Mouse (Mus musculus) heart, postnatal 0 days (tissue): Measurements from ENCODE around the gene Fhl4. TPM values are rescaled to one million over a fixed set of nuclear protein-coding genes. Genes with fewer than 3 reads are reported as not detected.
A peak's percentile ranks its signal among the peaks of the same experiment; 100 is the strongest.

Source experiments
- ATAC-seq: fragments of 200-750 bp; cut with Nextera tagmentation; 2 replicates; pipeline ENCODE4 v1.8.0; 2017; ENCODE audit warnings: low read depth, moderate number of reproducible peaks, moderate library complexity; ENCODE audit not compliant: insufficient read depth
- DNase-seq: peaks from one replicate; pipeline ENCODE4 v3.0.0-alpha.2; 2016; ENCODE audit warnings: low spot score
- H3K27ac ChIP-seq: fragments of 300-500 bp; sonication (generic); 2 replicates; pipeline ENCODE4 v1.5.1; 2014; ENCODE audit warnings: low read depth, mild to moderate bottlenecking
- H3K27me3 ChIP-seq: fragments of 300-500 bp; sonication (generic); 2 replicates; pipeline ENCODE4 v1.6.1; 2014; ENCODE audit warnings: low read length, mixed read lengths; ENCODE audit not compliant: control insufficient read depth, insufficient read depth
- H3K36me3 ChIP-seq: fragments of 300-500 bp; sonication (generic); replicated peaks from 2 replicates; pipeline ENCODE4 v1.6.1; 2014; ENCODE audit warnings: low read length, mixed read lengths; ENCODE audit not compliant: control insufficient read depth, insufficient read depth
- H3K4me1 ChIP-seq: fragments of 300-500 bp; sonication (generic); 2 replicates; pipeline ENCODE4 v1.6.1; 2014; ENCODE audit warnings: antibody characterized with exemption; ENCODE audit not compliant: control insufficient read depth, insufficient read depth
- H3K4me2 ChIP-seq: fragments of 300-500 bp; sonication (generic); 2 replicates; pipeline ENCODE4 v1.6.1; 2014; ENCODE audit warnings: low read depth, mild to moderate bottlenecking, low read length, moderate library complexity
- H3K4me3 ChIP-seq: fragments of 300-500 bp; sonication (generic); 2 replicates; pipeline ENCODE4 v1.5.1; 2014; ENCODE audit warnings: low read depth, low read length
- H3K9ac ChIP-seq: fragments of 300-500 bp; sonication (generic); replicated peaks from 2 replicates; pipeline ENCODE4 v1.6.1; 2014; ENCODE audit warnings: low read depth, low read length, mixed read lengths
- H3K9me3 ChIP-seq: fragments of 300-500 bp; sonication (generic); replicated peaks from 2 replicates; pipeline ENCODE4 v1.6.1; 2016; ENCODE audit warnings: low read length; ENCODE audit not compliant: control insufficient read depth
- CTCF ChIP-seq: IDR thresholded peaks from 2 replicates; pipeline ENCODE4 v1.5.1; 2016; ENCODE audit warnings: antibody characterized with exemption, control low read depth, low read depth
- EP300 ChIP-seq: IDR thresholded peaks from 2 replicates; pipeline ENCODE4 v1.6.1; 2016; ENCODE audit warnings: antibody characterized with exemption, low read depth
- WGBS: fragments of 180-500 bp; shearing (Covaris S2); extraction: QIAGEN DNeasy Blood & Tissue Kit; methylation state at CpG from one replicate; pipeline ENCODE4 v1.1.7; 2014; 5-methylcytosine and 5-hydroxymethylcytosine counted together
- polyA plus RNA-seq: library from polyadenylated mRNA; unstranded; fragments of >200 nt; fragmentation: Nextera tagmentation; extraction: Ambion mirVana; gene quantifications from 2 replicates; pipeline ENCODE4 v1.2.1, GENCODE M21; 2015
- total RNA-seq: library from RNA; depleted of rRNA; stranded (reverse); fragments of >200 nt; gene quantifications from 2 replicates; pipeline ENCODE4 v1.2.3, GENCODE M21; 2014; ENCODE audit warnings: low replicate concordance

Fhl4 gene
- total and polyA plus RNA-seq, 2 experiments from 2014 or later = 0.15 to 1.6 TPM

GRCm38 (mm10) chr10:85101841-85102240 lies 454 bp downstream of the Fhl4 start:
- Histone ChIP-seq H3K4me3 (peak overlapping the region; percentile 98), H3K4me1 (peaks cover 9% of the 10 kb centered on the region), H3K9me3 (no peaks in the 10 kb centered on the region), H3K4me2 (peak overlapping the region; percentile 93), H3K36me3 (no peaks in the 10 kb centered on the region), H3K27me3 (no peaks in the 10 kb centered on the region), H3K27ac (peak overlapping the region; percentile 92), H3K9ac (peak overlapping the region; percentile 80)
- ATAC-seq = 0 out of 2 replicates have a peak, but pooled peaks have one; percentile 4
- TF ChIP-seq EP300 (no peak), CTCF (no peak)
- WGBS = 0% methylated on average over 10 of the region's 10 CpGs
- DNase-seq = no peak

GRCm38 (mm10) chr10:85071605-85072152 lies 30.6 kb downstream of the Fhl4 start:
- no peaks in the 10 kb centered on the region for H3K27me3 ChIP-seq
- peaks cover 3% of the 10 kb centered on the region; the same call in 1 of the 2 replicates for H3K9me3 ChIP-seq
- no peak for ATAC-seq
- H3K9ac ChIP-seq = no peak overlapping the region
- TF ChIP-seq CTCF (no peak), EP300 (no peak)
- H3K4me3 ChIP-seq = no peak overlapping the region
- H3K4me2 ChIP-seq = no peak overlapping the region
- no peaks in the 10 kb centered on the region for H3K4me1 ChIP-seq
- 48% methylated on average over 4 of the region's 4 CpGs for WGBS
- H3K36me3 ChIP-seq = no peaks in the 10 kb centered on the region
- no peak for DNase-seq
- no peak overlapping the region for H3K27ac ChIP-seq

- H3K9ac ChIP-seq = no peak overlapping the region
- ATAC-seq = no peak
- H3K36me3 ChIP-seq = no peaks in the 10 kb centered on the region
- 0 out of 2 replicates have a peak, but pooled peaks cover 4% of the 10 kb centered on the region for H3K9me3 ChIP-seq
- no peak overlapping the region for H3K4me3 ChIP-seq
- no peaks in the 10 kb centered on the region for H3K4me1 ChIP-seq
- no peaks in the 10 kb centered on the region for H3K27me3 ChIP-seq
- H3K4me2 ChIP-seq = no peak overlapping the region
- H3K27ac ChIP-seq = no peak overlapping the region
- no peak for DNase-seq
- WGBS = 72% methylated on average over 2 of the region's 2 CpGs
- TF ChIP-seq CTCF = no peak
- no peak for TF ChIP-seq EP300
These were observed 47.4 kb downstream of the Fhl4 start for GRCm38 (mm10) chr10:85054876-85055275.

- no peaks in the 10 kb centered on the region for H3K36me3 ChIP-seq
- ATAC-seq (no peak), DNase-seq (no peak)
- H3K27me3 ChIP-seq = no peaks in the 10 kb centered on the region
- WGBS = 37% methylated on average over 4 of the region's 4 CpGs
- no peak overlapping the region for H3K4me2 ChIP-seq
- no peak overlapping the region for H3K4me3 ChIP-seq
- 0 out of 2 replicates have a peak, but pooled peaks cover 4% of the 10 kb centered on the region for H3K9me3 ChIP-seq
- H3K9ac ChIP-seq = no peak overlapping the region
- TF ChIP-seq EP300 (no peak), CTCF (no peak)
- H3K4me1 ChIP-seq = no peaks in the 10 kb centered on the region
- no peak overlapping the region for H3K27ac ChIP-seq
These were observed 49.8 kb downstream of the Fhl4 start for GRCm38 (mm10) chr10:85052451-85052850.

- H3K4me1 ChIP-seq = no peaks in the 10 kb centered on the region
- 0 out of 2 replicates have a peak, but pooled peaks cover 4% of the 10 kb centered on the region for H3K9me3 ChIP-seq
- DNase-seq = no peak
- no peak overlapping the region for H3K4me3 ChIP-seq
- no peak for ATAC-seq
- H3K27me3 ChIP-seq = no peaks in the 10 kb centered on the region
- H3K27ac ChIP-seq = no peak overlapping the region
- no peak for TF ChIP-seq CTCF
- TF ChIP-seq EP300 = no peak
- H3K9ac ChIP-seq = no peak overlapping the region
- no peak overlapping the region for H3K4me2 ChIP-seq
- H3K36me3 ChIP-seq = no peaks in the 10 kb centered on the region
- 47% methylated on average over 4 of the region's 4 CpGs for WGBS
These were observed 51.6 kb downstream of the Fhl4 start for GRCm38 (mm10) chr10:85050668-85051208.

GRCm38 (mm10) chr10:85048008-85048407 lies 54.3 kb downstream of the Fhl4 start:
- H3K36me3 ChIP-seq = no peaks in the 10 kb centered on the region
- no peaks in the 10 kb centered on the region for H3K27me3 ChIP-seq
- no peaks in the 10 kb centered on the region for H3K9me3 ChIP-seq
- no peak overlapping the region for H3K4me2 ChIP-seq
- H3K9ac ChIP-seq = no peak overlapping the region
- no peak overlapping the region for H3K27ac ChIP-seq
- TF ChIP-seq EP300 (no peak), CTCF (no peak)
- no peak overlapping the region for H3K4me3 ChIP-seq
- no peak for DNase-seq
- WGBS = 92% methylated on average over 8 of the region's 8 CpGs
- ATAC-seq = no peak
- no peaks in the 10 kb centered on the region for H3K4me1 ChIP-seq
